7 mouse cellular contexts compared by ENCODE assay signal in the genomic region with DNA sequence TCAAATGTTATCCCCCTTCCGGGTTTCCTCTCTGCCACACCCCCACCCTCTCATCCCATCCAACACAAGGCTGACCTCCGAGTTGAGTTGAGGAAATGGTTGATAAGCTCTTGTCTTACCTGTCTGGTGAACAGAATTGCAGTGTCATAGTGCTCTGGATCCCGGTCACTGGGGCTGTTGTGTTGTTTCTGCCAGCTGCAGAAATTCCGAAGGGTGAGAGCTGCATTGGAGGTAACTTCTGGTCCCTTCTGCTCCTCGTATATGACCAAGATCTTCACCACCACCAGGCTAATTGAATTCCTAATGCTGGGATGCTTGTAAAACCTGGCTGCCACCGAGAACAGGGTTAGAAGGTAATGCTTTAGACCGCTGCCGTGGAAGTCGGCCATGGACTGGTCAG. TPM values are rescaled to one million over a fixed set of nuclear protein-coding genes. Genes with fewer than 3 reads are reported as not detected.
A peak's percentile ranks its signal among the peaks of the same experiment; 100 is the strongest.
DNase-seq lines count a peak whose midpoint lies in the region; ATAC-seq and TF ChIP-seq lines count a peak whose summit lies in the region.

No protein-coding gene starts in this region.

- no peak for TF ChIP-seq EP300 in heart, postnatal 0 days (IDR thresholded peaks at IDR 0.05; ENCODE audit: low read depth)

- no peaks in the 10 kb centered on the region for H3K27me3 ChIP-seq in heart, postnatal 0 days (ENCODE audit: control insufficient read depth, insufficient read depth, low read length)
- H3K27me3 ChIP-seq in liver, embryonic 11.5 days (replicated peaks; ENCODE audit: control insufficient read depth, insufficient read depth, low read length), result peaks cover 21% of the 10 kb centered on the region
- no peaks in the 10 kb centered on the region for H3K27me3 ChIP-seq in stomach, embryonic 15.5 days (replicated peaks)

- H3K4me3 ChIP-seq in lung, adult 2 months (replicated peaks; ENCODE audit: extremely low read depth, low read depth, low read length), result peak overlapping the region; percentile 35
- peak overlapping the region; percentile 72 for H3K4me3 ChIP-seq in heart, postnatal 0 days (ENCODE audit: low read depth, low read length)
- H3K4me3 ChIP-seq in liver, embryonic 11.5 days (ENCODE audit: low read depth, low read length), result peak overlapping the region; percentile 65
- peak overlapping the region; percentile 25 for H3K4me3 ChIP-seq in stomach, embryonic 15.5 days (replicated peaks)

- H3K9me3 ChIP-seq in heart, postnatal 0 days (replicated peaks; ENCODE audit: control insufficient read depth, low read length), result no peaks in the 10 kb centered on the region
- no peaks in the 10 kb centered on the region for H3K9me3 ChIP-seq in liver, embryonic 11.5 days (ENCODE audit: control insufficient read depth, low read length)
- H3K9me3 ChIP-seq in stomach, embryonic 15.5 days, result no peaks in the 10 kb centered on the region

- peak overlapping the region; percentile 84 for H3K4me2 ChIP-seq in heart, postnatal 0 days (ENCODE audit: low read depth, low read length)
- peak overlapping the region; percentile 78 for H3K4me2 ChIP-seq in liver, embryonic 11.5 days
- peak overlapping the region; percentile 90 for H3K4me2 ChIP-seq in stomach, embryonic 15.5 days

- peak overlapping the region; percentile 44 for H3K9ac ChIP-seq in heart, postnatal 0 days (replicated peaks; ENCODE audit: low read depth, low read length)
- H3K9ac ChIP-seq in liver, embryonic 11.5 days (ENCODE audit: low read depth, low read length), result no peak overlapping the region
- no peak overlapping the region for H3K9ac ChIP-seq in stomach, embryonic 15.5 days

- peak overlapping the region; percentile 26; the same call in 1 of the 2 replicates for H3K27ac ChIP-seq in heart, postnatal 0 days (ENCODE audit: low read depth)
- H3K27ac ChIP-seq in liver, embryonic 11.5 days (ENCODE audit: low read depth, low read length), result no peak overlapping the region
- no peak overlapping the region for H3K27ac ChIP-seq in stomach, embryonic 15.5 days

- TF ChIP-seq POLR2A in lung, adult 2 months (IDR thresholded peaks at IDR 0.05; ENCODE audit: borderline replicate concordance, extremely low read depth, low read depth, low read length), result no peak

- 16% methylated on average over 9 of the region's 9 CpGs for WGBS in lung, adult 2 months
- 37% methylated on average over 9 of the region's 9 CpGs for WGBS in heart, postnatal 0 days
- 55% methylated on average over 9 of the region's 9 CpGs for WGBS in liver, embryonic 11.5 days
- WGBS in stomach, embryonic 15.5 days, result 50% methylated on average over 9 of the region's 9 CpGs

- no peak for TF ChIP-seq CTCF in lung, adult 2 months (IDR thresholded peaks at IDR 0.05; ENCODE audit: insufficient read depth, low read length)
- no peak for TF ChIP-seq CTCF in heart, postnatal 0 days (IDR thresholded peaks at IDR 0.05; ENCODE audit: low read depth)

- no peak for ATAC-seq in heart, postnatal 0 days (ENCODE audit: insufficient read depth, low read depth)
- ATAC-seq in liver, embryonic 11.5 days (replicated peaks; ENCODE audit: low FRiP score), result no peak
- ATAC-seq in stomach, embryonic 15.5 days (ENCODE audit: insufficient read depth, low FRiP score, low read depth), result no peak

- DNase-seq in lung, adult 2 months, result no peak
- no peak for DNase-seq in lung, postnatal 14 days
- no peak for DNase-seq in heart, postnatal 0 days (ENCODE audit: low spot score)
- no peak for DNase-seq in liver, embryonic 11.5 days (ENCODE audit: low spot score)
- no peak for DNase-seq in left cerebral cortex, postnatal 14 days (ENCODE audit: low spot score in 2 of 2)
- no peak for DNase-seq in spleen, postnatal 14 days (ENCODE audit: low spot score in 2 of 2)

- H3K36me3 ChIP-seq in heart, postnatal 0 days (replicated peaks; ENCODE audit: control insufficient read depth, insufficient read depth, low read length), result peaks cover 53% of the 10 kb centered on the region
- peaks cover 17% of the 10 kb centered on the region; the same call in 1 of the 2 replicates for H3K36me3 ChIP-seq in liver, embryonic 11.5 days (ENCODE audit: control insufficient read depth, insufficient read depth, low read length)
- H3K36me3 ChIP-seq in stomach, embryonic 15.5 days, result peaks cover 42% of the 10 kb centered on the region

- intact Hi-C loops in left cerebral cortex, postnatal 14 days (cut with DNase I), result loop anchor here (10.0 kb wide), 2 partner anchors 1205 to 1595 kb away; no protein-coding TSS in a partner anchor

- H3K4me1 ChIP-seq in lung, adult 2 months (ENCODE audit: control insufficient read depth, insufficient read depth, low read length), result peaks cover 4% of the 10 kb centered on the region
- H3K4me1 ChIP-seq in heart, postnatal 0 days (ENCODE audit: control insufficient read depth, insufficient read depth), result peaks cover 12% of the 10 kb centered on the region
- H3K4me1 ChIP-seq in liver, embryonic 11.5 days (replicated peaks; ENCODE audit: control insufficient read depth, insufficient read depth, low read length), result no peaks in the 10 kb centered on the region
- H3K4me1 ChIP-seq in stomach, embryonic 15.5 days, result peaks cover 15% of the 10 kb centered on the region; the same call in 1 of the 2 replicates

RNA-seq across cellular contexts. Expression of a gene that starts 2.9 kb away (rescaled TPM):
- polyA plus RNA-seq in lung, adult 2 months (2012; rRNA removed), result 68.7 and 86.6 TPM in 2 replicates
- total RNA-seq in heart, postnatal 0 days (2014; rRNA removed; ENCODE audit: low replicate concordance), result 93.8 and 100 TPM in 2 replicates
- 19.9 TPM in 2 replicates for polyA plus RNA-seq in heart, postnatal 0 days (2015; fragmentation: Nextera tagmentation; extraction: Ambion mirVana)
- polyA plus RNA-seq in liver, embryonic 11.5 days (2014; fragmentation: Nextera tagmentation; extraction: Ambion mirVana), result 23.6 and 25.6 TPM in 2 replicates
- polyA plus RNA-seq in stomach, embryonic 15.5 days (2015; fragmentation: Nextera tagmentation; extraction: Ambion mirVana), result 37.6 and 45.9 TPM in 2 replicates
- total RNA-seq in left cerebral cortex, postnatal 14 days (2021), result 1 to 10 TPM; 7.3 to 8.4 TPM
